Mouse (Mus musculus): Measurements from ENCODE around the gene March7.

- peak; percentile 31; the same call in 1 of the 2 replicates for TF ChIP-seq CTCF (conservative IDR thresholded peaks at IDR 0.05; ENCODE audit: insufficient read depth, insufficient read length, low read depth, low read length)
- no peak for TF ChIP-seq POLR2A (IDR thresholded peaks at IDR 0.05; ENCODE audit: low read depth, low read length)
These were observed 37.7 kb upstream of the March7 start for GRCm38 (mm10) chr2:60171786-60172530.
